Mouse (Mus musculus) A20 (cell line): ENCODE measurements around the gene Rab31.

Experiments used
- DNase-seq: peaks from one replicate; pipeline ENCODE4 v3.0.0-alpha.2; 2011; ENCODE audit warnings: low read depth, low spot score

Gene Rab31

DNA sequence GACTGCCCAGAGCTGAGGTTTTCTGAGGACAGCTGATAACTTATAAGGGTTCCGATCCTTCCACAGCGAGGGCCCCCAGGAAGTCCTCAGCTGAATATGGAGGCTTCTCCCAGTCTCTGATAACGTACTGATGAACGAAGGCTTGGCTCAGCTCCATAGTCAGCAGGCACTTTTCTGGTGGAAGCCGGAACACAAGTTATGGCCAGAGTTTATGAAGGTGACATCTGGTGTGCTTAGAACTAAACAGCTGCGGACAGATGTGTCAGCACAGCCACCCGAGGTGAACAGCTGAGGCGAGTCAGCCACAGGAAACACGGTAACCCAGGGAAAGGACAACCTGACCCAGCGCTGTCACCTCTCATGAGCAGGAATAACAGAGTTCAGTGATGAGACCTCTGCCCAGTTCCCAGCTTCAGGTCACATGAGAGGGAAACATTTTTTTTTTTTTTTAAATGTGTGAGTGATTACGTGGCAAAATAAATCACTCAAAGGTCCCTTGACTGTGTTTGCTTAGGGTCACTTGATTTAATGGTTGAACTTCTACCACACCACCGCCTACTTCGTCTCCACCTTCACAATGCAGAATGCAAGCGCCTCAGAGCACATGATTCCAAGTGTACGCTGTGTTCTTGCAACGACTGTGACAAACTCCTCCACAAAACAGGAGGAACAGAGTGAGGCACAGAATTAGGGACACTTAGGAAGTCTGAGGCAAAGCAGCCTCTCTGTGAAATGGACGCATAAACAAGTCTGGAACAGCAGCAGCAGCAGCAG lies 106.0 kb downstream of the Rab31 start:
- DNase-seq = no peak

DNA sequence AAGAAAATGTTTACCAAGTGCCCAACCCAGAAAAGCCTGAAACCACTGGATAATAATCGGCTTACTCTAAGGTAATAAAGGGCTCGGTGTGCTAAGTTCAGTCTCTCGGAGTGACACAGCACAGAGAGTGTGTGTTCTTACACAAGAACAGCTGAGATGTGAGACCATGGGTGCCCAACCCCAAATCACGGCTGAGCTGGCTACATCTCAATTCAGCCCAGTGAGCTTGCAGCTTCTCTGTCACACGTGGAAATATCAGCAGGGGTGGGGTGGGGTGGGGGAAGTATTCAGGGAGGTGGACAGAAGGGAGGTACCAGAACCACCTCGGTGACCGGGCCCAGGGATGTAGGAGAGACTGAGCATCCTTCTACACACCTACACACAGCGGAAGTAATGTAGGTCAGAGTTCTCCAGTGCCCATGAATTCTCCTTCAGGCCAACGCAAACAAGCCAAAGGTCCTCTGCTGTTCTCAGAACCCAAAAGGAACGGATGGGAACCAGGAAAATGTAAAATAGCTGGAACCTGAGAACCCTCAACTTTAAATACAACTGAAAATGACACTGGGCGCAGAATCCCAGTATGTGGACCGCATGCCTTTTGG lies 106.7 kb downstream of the Rab31 start:
- DNase-seq = no peak

DNA sequence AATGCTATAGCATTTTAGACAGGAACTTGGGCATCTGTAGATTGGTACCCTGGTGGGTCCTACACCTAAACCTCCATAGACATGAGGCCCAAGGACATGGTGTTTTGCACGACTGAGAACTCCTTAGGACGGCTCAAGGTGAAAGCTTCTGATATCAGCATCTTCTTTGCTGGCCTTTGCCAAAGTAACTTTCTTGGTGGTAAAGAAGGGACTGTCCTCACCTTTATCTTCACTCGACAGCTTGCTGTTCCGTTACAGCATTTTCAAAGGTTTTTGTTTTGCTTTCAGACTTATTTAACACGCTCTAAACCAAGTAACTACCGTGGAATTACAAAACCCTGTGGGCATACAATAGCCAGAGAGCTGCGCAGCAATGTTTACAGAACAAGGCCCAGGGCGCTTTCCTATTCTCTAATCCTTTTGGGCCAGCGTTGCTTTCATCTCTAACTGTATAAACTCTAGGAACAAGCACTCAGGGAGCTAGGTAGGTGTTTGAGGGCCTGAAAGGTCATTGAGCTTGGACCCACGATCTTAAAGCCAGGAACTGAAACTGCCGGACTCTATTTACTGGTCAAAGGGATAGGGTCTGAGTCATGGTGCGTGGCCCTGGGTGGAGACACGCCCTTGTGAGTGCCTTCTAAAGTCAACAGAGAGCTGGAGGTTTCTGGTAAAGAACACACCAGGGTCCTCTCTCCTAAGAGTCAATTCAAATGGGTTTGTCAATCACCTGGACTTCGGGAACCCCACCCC lies 109.0 kb downstream of the Rab31 start:
- no peak for DNase-seq

DNA sequence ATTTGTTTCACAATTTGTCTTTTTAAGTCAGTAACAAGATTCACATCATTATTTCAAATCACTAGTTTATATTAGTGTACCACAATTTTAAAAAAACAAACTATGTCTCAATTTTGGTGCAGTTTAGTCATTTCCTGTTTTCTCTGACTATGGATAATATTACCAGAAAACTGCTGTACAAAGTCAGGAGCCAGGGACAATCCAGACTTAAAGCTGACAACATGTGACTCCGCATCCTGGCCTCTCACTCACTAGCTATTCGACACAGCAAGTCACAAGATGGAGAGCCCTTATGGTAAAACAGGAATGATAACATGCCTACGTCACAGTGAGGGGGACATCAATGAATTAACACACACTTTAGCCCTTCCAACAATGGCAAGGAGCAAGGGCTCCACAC lies 109.9 kb downstream of the Rab31 start:
- DNase-seq = no peak

DNA sequence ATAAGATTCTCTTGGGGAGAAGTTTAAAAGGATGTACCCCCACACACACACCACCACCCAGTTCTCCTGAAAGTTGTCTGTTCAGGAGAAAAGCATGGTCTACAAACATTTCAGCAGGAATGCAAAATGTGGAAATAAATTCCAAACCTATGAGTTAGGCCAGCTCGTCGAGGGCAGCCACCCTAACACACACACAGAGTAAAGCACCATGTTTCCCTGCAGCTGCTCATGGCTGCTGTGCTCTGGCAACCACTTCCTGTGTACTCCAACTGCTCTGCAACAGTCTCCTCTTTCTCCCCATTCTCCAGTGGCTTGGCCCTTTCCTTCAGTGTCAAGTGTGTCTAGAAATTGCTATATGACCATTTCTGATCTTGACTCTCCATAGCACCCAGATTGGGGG lies 114.1 kb downstream of the Rab31 start:
- DNase-seq = no peak

DNA sequence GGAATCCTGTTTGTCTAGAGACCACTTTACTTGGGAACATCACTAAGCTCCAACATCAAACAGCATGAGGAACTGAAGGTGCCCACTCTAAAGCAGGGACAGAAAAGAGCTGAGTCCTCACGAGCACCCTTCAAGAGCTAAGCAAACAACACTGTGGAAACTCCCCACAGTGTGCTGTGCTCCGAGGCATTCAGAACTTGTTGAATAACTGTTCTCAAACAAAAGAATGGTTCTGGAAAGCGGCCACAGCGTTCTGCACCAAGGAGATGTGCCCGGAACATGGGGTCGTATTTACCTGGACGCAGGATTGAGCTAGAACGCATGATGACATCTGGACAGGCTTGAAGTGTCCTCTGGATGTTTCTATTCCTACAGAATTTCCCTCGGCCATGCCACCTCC lies 114.6 kb downstream of the Rab31 start:
- DNase-seq = no peak

DNA sequence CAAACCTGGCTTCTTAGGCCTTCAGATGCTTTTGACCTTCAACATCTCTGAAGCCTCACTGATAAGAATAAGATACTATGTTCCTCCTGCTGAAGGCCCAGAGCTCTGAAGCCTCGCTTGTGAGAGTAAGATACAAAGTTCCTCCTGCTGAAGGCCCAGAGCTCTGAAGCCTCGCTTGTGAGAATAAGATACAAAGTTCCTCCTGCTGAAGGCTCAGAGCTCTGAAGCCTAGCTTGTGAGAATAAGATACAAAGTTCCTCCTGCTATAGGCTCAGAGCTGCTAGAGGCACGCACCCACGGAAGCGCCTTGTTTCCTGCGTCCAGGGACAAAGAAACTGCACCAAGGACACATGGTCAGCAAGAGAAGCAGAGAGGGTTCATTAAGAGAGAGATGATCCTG lies 115.8 kb downstream of the Rab31 start:
- DNase-seq = no peak

DNA sequence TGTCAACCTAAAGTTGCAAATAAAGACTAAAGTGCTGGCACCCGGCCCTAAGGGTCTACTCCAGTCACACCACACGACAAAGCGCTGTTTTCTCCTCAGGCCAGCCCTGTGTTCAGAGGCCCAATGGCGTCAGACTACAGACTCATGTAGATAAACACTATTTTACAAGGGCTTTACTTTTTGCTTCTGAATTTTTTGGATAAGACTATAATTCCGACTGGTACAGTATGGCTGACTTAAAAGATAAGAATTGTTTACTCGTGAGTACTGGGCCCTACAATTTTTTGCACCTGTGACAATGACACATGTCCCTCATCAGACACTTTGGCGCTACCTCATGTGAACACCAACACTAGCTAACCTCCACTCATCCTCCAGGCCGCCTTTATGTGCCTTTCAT lies 116.5 kb downstream of the Rab31 start:
- no peak for DNase-seq

DNA sequence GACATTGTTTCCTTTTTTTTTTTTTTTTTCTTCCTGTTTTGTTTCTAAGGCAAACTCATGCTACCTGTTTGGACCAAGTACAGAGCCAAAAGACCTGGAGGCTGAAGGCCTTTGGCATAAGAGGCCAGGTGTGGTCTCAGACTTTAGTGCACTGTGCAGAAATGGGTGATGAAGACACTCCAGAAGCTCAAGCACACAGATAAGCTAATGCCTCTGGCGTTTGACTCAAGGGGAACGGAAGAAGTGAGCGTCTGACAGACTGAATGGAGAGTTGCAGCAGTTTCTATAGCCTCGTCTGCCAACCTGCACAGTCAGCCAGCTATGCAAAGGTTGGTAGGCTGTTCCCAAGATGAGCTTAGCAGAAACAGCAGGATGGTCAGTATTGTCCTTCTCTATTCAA lies 116.9 kb downstream of the Rab31 start:
- DNase-seq = no peak

DNA sequence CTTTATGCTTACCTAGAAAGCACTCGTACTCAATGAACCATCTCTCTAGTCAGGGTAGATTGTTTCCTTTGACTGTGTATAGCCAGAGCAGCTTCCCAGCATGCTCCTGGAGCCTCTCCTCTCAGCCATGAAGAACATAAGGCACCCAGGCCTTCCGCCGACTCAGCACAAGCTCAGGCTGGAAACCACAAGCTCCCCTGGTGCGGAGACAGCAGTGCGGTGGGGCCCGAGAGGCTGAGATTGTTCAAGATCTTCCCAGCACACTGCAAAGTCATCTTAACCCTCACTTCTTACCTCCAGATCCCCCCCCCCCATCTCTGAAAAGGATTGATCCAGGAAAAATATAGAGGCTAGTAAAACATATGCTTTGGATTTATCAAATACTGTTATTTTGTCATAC lies 122.0 kb downstream of the Rab31 start:
- no peak for DNase-seq

DNA sequence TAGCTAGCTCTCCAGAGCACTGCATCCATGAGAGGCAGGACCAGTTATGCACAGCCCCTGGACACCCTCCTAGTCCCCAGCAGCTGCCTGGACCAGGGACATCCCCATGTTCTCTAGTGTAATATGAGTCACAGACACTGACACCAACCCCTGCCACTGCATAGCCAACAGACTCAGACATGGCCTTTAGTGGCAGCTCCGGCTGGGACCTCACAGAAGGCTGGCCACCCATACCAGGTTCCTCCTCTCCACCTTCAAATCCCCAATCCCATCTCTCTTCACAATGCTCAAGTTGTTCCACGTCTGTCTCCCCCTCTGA lies 123.4 kb downstream of the Rab31 start:
- no peak for DNase-seq

DNA sequence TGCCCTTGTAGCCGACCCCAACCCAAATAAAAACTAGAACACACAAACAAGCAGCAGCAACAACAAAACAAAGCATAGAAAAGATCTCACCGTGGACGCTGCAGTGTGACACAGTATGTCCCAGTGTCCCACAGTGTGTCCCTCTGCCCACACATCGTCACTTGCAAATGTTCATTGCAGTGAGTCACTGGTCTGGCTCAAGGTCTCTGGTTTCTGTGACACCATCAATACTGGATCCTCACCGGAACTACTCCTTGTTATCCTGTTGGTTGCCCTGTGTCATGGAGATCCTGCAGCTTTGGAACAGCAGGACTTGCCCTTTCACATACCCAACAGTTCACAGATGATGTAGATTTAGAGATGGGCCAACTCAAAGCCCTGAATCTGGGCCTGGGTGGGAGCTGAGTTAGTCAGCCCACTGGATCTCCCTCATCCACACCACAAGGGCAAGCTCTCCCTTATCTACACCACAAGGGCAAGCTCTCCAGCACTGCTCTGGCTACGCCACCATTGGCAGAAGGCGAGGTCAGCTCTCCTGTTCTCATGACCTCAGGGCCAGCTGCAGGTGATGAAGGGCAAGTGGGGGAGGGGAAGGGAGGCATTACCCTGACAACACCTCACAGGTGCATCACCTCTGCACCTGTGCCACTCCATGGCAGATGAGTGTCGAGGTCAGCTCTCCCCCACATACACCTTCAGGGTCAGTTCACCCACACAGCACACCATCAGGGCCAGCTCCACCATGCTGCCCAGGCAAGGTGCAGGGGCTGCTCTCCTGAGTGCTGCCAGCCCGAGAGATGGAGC lies 124.0 kb downstream of the Rab31 start:
- no peak for DNase-seq

DNA sequence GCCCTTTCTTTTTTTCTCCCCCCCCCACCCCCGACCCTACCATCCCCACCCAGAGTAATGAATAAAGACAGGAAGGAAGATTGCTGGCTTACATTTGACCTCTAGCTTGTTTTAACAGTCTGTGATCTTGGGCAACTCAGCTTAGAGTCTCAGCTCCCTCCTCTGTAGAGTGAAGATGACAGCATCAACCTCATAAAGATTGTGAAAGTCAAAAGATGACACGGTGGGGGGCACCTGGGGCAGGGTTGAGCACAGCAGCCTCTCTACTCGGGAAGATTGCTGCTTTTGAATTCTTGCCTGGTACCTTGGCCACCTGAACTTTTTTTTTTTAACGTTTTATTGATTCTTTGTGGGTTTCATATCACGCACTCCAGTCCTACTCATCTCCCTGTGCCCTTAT lies 124.6 kb downstream of the Rab31 start:
- DNase-seq = no peak

DNA sequence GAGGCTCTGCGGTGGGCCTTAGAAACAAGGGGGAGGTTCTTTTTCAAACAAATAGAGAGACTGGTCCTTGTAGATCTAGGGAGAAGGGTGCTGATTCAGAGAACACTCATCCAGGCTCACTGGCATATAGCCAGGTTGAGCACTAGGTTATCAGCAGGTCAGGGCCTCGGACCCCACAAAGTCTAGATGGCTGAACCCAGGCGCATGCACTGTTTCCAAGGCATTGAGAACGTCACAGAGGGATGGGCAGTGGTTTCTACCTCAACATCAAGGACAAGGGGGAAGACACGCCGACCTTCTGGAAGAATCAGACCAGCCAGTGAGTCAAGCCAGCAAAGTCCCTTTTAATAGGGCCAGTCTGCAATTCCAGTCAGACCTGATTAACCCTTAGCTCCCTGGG lies 125.3 kb downstream of the Rab31 start:
- no peak for DNase-seq

DNA sequence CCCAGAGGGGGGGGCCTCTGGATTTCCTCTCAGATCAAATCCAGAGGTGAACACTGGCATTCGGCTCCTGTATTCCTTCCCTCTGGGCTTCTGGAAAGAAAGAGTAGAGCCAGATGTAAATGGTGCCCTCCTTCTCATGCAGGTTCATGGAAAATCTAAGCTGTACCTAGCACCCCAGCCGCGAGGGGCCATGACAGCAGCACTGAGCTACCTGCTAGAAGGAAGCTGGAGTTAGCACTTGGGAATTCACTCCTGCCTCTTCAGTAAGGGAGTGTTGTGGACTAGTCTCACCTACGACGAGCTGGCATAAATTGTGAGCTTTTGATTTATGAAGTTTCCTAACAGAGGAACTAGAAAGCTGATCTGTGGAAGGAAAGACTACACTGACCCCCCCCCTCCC lies 129.0 kb downstream of the Rab31 start:
- DNase-seq = no peak

DNA sequence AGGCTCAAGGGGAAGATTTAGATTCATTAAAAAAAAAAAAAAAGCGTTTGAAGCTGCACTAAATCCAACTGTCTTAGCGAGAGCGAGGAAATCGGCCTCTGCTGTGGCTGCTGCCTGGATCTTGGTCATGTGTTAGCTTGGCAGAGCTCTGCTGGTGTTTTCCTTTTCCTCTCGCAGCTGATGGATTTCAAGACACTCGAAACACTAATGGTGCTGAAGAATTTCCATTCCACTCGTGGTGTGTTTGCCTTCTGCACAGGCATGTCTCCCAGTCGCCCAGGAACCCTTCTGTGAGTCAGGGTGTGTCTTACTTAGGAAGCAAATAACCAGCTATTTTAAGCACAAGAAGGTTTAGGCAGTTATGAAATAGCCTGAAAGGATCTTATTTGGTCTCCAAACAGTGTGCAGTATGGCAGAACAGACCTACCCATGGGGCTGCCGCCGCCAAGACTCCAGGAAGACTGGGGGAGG lies 129.5 kb downstream of the Rab31 start:
- DNase-seq = no peak

DNA sequence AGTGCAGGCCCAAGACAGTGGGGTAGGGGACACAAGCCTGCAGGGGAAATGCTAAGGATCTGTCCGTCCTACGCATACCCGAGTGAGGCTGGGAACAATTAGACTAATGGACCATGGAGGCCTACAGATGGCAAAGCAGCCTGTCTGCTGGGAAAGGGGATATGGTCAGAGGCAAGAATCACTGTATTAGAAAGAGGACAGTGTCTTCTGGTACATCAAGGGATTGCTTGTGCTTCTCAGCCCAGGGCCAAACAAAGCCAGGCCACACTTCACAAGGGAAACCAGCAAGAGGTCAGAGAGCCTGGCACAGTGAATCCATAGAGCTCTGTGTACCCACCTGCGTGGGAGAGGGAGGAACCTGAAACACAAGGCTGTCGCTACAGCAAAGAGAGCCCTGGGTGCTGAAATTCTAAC lies 130.0 kb downstream of the Rab31 start:
- no peak for DNase-seq

DNA sequence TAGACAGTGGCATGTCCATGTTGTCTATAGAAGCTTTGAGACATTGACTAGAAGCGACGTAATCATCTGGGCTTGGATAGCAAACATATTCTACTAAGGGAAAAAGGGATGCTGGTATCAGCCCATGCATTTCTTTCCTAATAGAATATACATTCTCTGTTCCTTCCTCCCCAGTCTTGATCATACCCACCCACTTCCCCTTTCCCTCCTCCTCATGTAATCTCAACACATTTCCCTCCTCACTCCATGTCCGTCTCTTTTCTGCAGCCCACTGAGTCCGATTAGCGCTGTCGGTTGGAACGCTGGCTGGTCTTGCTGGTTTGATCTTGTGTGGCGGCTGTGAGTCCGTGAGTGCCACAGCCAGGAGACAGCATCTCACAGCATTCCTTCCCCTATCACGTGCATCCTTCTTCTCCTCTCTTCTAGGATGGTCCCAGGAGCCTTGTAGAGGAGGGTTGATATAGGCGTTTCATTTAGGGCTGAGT lies 130.8 kb downstream of the Rab31 start, which contains the start of gene Txndc2:
TSS of gene Txndc2 (minus strand) at position 435 of the 485 bp plus-strand sequence.
- DNase-seq = no peak

DNA sequence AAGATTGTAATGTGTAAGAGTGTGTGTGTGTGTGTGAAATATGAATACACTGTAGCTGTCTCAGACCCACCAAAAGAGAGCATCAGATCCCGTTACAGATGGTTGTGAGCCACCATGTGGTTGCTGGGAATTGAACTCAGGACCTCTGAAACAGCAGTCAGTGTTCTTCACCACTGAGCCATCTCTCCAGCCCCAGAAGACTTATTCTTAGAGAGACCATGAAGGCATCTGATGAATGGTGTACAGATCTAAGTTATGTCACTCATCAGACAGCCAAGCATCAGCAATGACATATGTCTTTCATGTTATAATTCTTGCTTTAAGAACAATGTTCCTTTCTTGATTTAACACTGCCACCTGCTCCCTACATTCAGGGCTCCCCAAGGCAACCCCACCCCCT lies 133.4 kb downstream of the Rab31 start:
- no peak for DNase-seq

DNA sequence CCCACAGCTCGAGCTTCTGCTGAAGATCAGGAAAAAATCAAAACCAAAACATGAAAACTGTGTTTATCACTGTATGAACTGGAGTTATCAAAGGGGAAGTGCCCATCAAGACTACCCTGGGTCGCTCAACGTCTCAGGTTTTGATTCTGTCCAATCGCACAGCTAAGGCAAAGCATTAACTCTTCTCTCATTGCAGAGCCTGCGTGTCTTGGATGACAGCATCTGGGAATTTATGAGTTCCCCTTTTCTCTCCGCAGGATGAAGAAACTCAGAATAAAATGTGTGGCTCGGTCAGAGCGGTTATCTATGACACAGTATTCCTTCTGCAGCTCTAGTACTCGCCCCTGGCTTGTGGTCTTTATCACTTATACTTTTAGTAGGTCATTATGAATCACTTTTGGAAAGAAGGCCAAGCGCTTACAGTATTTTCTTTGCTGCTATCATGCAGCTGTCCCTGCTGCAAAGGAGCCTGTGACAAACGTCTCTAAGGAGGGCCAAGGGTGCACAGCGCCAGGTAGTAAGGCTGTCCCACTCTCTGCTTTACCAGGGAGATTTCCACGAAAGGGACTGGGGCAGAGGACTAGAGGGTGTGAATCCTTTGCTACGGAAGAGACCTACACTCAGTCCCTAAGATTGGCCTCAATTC lies 136.7 kb downstream of the Rab31 start:
- DNase-seq = no peak

DNA sequence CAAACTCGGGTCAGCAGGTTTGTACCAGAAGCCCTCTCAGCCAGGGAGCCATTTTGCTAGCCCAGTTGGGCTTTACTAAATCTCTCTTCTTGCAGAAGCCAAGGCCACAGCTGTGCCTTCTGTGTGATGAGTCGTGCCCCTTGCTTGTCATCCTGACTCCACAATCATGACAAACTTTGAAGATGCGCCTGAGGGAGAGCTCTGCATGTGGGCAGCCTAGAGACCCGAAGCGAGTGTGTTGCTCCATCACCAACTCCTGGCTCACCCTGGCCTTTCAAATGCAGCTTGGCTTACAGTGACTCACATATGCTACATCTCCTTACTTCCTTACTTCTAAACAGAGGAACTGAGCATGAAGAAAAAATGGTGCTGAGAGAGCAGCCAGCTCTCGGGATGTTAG lies 142.6 kb downstream of the Rab31 start:
- no peak for DNase-seq
